In genomic region chr14:27024664-27025063, GRCm38 (mm10) we compare ENCODE assay signal across 23 mouse cellular contexts. TPM values are rescaled to one million over a fixed set of nuclear protein-coding genes. Genes with fewer than 3 reads are reported as not detected.
DNase-seq lines count a peak whose midpoint lies in the region; ATAC-seq and TF ChIP-seq lines count a peak whose summit lies in the region.
"Had no signal": no experiment of that assay in that cellular context is flagged by ENCODE, and none has a peak within 500 bp of the region (broad histone marks: within the 10 kb centered on the region; RNA-seq: fewer than 3 reads in every experiment).

No protein-coding gene starts in this region.

- H3K4me1 ChIP-seq in MEL (ENCODE audit: control insufficient read depth in 1 of 2, insufficient read depth in 2 of 2, low read length in 2 of 2) = peaks cover 0 to 10% of the 10 kb centered on the region in 2 experiments; a peak in 2 of 4 replicates
- H3K4me1 ChIP-seq in liver, embryonic 14.5 days (replicated peaks; ENCODE audit: control insufficient read depth in 2 of 2, insufficient read depth in 2 of 2, low read length in 1 of 2) = peaks cover 0 to 6% of the 10 kb centered on the region in 2 experiments; a peak in 1 of 4 replicates
- H3K4me1 ChIP-seq in midbrain, embryonic 15.5 days = peaks cover 3% of the 10 kb centered on the region; the same call in 1 of the 2 replicates
- H3K4me1 ChIP-seq: embryonic facial prominence, embryonic 13.5 days had no signal

- TF ChIP-seq RAD21 in MEL (IDR thresholded peaks at IDR 0.05; ENCODE audit: low read depth, low read length) = no peak

- no peaks in the 10 kb centered on the region for H3K9me3 ChIP-seq in MEL (replicated peaks; ENCODE audit: insufficient read depth, low read length)
- no peaks in the 10 kb centered on the region for H3K9me3 ChIP-seq in liver, embryonic 14.5 days (ENCODE audit: control insufficient read depth, low read length)
- H3K9me3 ChIP-seq in midbrain, embryonic 15.5 days = no peaks in the 10 kb centered on the region
- H3K9me3 ChIP-seq: embryonic facial prominence, embryonic 13.5 days; forebrain, embryonic 12.5 days; heart, embryonic 10.5 days had no signal

- ATAC-seq in liver, embryonic 14.5 days (ENCODE audit: insufficient read depth) = peak; percentile 73
- ATAC-seq in megakaryocyte progenitor cell, adult 5-6 weeks (replicated peaks; ENCODE audit: poor library complexity) = peak; percentile 93
- no peak for ATAC-seq in midbrain, embryonic 15.5 days (replicated peaks)
- ATAC-seq: forebrain, embryonic 16.5 days had no signal

- peak; percentile 87 for DNase-seq in MEL (ENCODE audit: low read depth, low spot score)
- DNase-seq in liver = peak; percentile 31
- DNase-seq in liver, embryonic 14.5 days (ENCODE audit: low read depth in 3 of 3, low spot score in 3 of 3) = peak in 1 of 3 experiments; percentile 28
- DNase-seq in gastrocnemius, adult 8-10 months (ENCODE audit: low spot score in 2 of 2) = no peak
- no peak for DNase-seq in embryo, embryonic 10.5 days (ENCODE audit: low spot score)
- no peak for DNase-seq in gastrocnemius, postnatal 36 days
- DNase-seq: adrenal gland, adult 8-10 months; adrenal gland, postnatal 36 days; cerebellum, adult 2 months; cerebellum, postnatal 10 days; gastrocnemius, postnatal 25 days; heart, adult 11 months; heart, postnatal 10 days; heart, postnatal 4 days had no signal

- peaks cover 0 to 2% of the 10 kb centered on the region in 2 experiments; a peak in 1 of 4 replicates for H3K36me3 ChIP-seq in MEL (ENCODE audit: control insufficient read depth in 1 of 2, insufficient read depth in 2 of 2, low read length in 2 of 2)
- H3K36me3 ChIP-seq in liver, embryonic 14.5 days (replicated peaks; ENCODE audit: control insufficient read depth, insufficient read depth, low read depth) = no peaks in the 10 kb centered on the region
- H3K36me3 ChIP-seq in midbrain, embryonic 15.5 days (replicated peaks) = no peaks in the 10 kb centered on the region
- H3K36me3 ChIP-seq: embryonic facial prominence, embryonic 13.5 days; forebrain, embryonic 12.5 days; heart, embryonic 10.5 days had no signal

- H3K27ac ChIP-seq in MEL (ENCODE audit: control insufficient read depth, low read depth, low read length) = no peak overlapping the region
- no peak overlapping the region for H3K27ac ChIP-seq in liver, embryonic 14.5 days
- no peak overlapping the region for H3K27ac ChIP-seq in midbrain, embryonic 15.5 days
- H3K27ac ChIP-seq: embryonic facial prominence, embryonic 13.5 days; forebrain, embryonic 12.5 days; heart, embryonic 10.5 days; hindbrain, embryonic 14.5 days had no signal

- no peak overlapping the region for H3K9ac ChIP-seq in MEL (ENCODE audit: control insufficient read depth, low read depth, low read length, poor library complexity, severe bottlenecking)
- H3K9ac ChIP-seq in liver, embryonic 14.5 days (replicated peaks) = no peak overlapping the region
- no peak overlapping the region for H3K9ac ChIP-seq in midbrain, embryonic 15.5 days
- H3K9ac ChIP-seq: embryonic facial prominence, embryonic 13.5 days; forebrain, embryonic 12.5 days; hindbrain, embryonic 14.5 days had no signal

- intact Hi-C loops in gastrocnemius, postnatal 36 days (cut with DNase I) = loop anchor here (5.0 to 10.0 kb wide), 3 partner anchors 37 to 360 kb away; partner anchors contain the start of gene Pde12

- H3K4me2 ChIP-seq in liver, embryonic 14.5 days (ENCODE audit: low read depth) = no peak overlapping the region
- no peak overlapping the region for H3K4me2 ChIP-seq in midbrain, embryonic 15.5 days
- H3K4me2 ChIP-seq: embryonic facial prominence, embryonic 13.5 days; forebrain, embryonic 12.5 days; hindbrain, embryonic 14.5 days had no signal

- H3K79me2 ChIP-seq in MEL (ENCODE audit: control insufficient read depth, insufficient read depth, low read length, poor library complexity) = no peaks in the 10 kb centered on the region

- no peak overlapping the region for H3K4me3 ChIP-seq in MEL (ENCODE audit: control insufficient read depth in 1 of 2, insufficient read depth in 1 of 2, low read depth in 2 of 2, low read length in 2 of 2)
- H3K4me3 ChIP-seq in liver, embryonic 14.5 days (ENCODE audit: insufficient read depth in 1 of 2, low read depth in 2 of 2, low read length in 2 of 2) = no peak overlapping the region
- no peak overlapping the region for H3K4me3 ChIP-seq in midbrain, embryonic 15.5 days
- H3K4me3 ChIP-seq: embryonic facial prominence, embryonic 13.5 days; forebrain, embryonic 12.5 days; heart, embryonic 10.5 days had no signal

- WGBS in liver, embryonic 14.5 days (ENCODE audit: insufficient replicate concordance) = 8% methylated on average over 4 of the region's 4 CpGs
- WGBS in midbrain, embryonic 15.5 days = 85% methylated on average over 4 of the region's 4 CpGs

- no peak for TF ChIP-seq POLR2A in MEL (IDR thresholded peaks at IDR 0.05; ENCODE audit: control insufficient read depth in 1 of 2, insufficient read depth in 1 of 2, low read depth in 1 of 2, low read length in 2 of 2, poor library complexity in 1 of 2)

- H3K27me3 ChIP-seq in MEL (ENCODE audit: control insufficient read depth in 1 of 2, insufficient read depth in 2 of 2, low read length in 2 of 2) = peaks cover 0 to 2% of the 10 kb centered on the region in 2 experiments; a peak in 1 of 4 replicates
- no peaks in the 10 kb centered on the region for H3K27me3 ChIP-seq in liver, embryonic 14.5 days (ENCODE audit: control insufficient read depth, insufficient read depth, low read length)
- no peaks in the 10 kb centered on the region for H3K27me3 ChIP-seq in midbrain, embryonic 15.5 days (replicated peaks)
- H3K27me3 ChIP-seq: CH12.LX; embryonic facial prominence, embryonic 13.5 days had no signal

- no peak for TF ChIP-seq CTCF in MEL (IDR thresholded peaks at IDR 0.05 in 2 of 3, conservative IDR thresholded peaks at IDR 0.05 in 1 of 3; ENCODE audit: control insufficient read depth in 1 of 3, insufficient read depth in 1 of 3, low read depth in 2 of 3, low read length in 3 of 3, poor library complexity in 1 of 3, severe bottlenecking in 1 of 3)
- no peak for TF ChIP-seq CTCF in liver, embryonic 14.5 days (IDR thresholded peaks at IDR 0.05; ENCODE audit: low read depth)

- peak; percentile 93 to 96 for TF ChIP-seq EP300 in MEL (IDR thresholded peaks at IDR 0.05; ENCODE audit: low read depth in 1 of 2, low read length in 2 of 2)
- peak; percentile 66 for TF ChIP-seq EP300 in liver, embryonic 14.5 days (IDR thresholded peaks at IDR 0.05; ENCODE audit: low read depth)

TF ChIP-seq in MEL, 35 proteins besides CTCF, POLR2A, EP300 and RAD21 (continues in another document):
- peak; percentile 77 for TF ChIP-seq ETS1 (IDR thresholded peaks at IDR 0.05; ENCODE audit: low read depth, low read length)
- TF ChIP-seq USF1 (IDR thresholded peaks at IDR 0.05; ENCODE audit: low read depth, low read length) = no peak
- TF ChIP-seq RCOR1 (IDR thresholded peaks at IDR 0.05; ENCODE audit: low read depth, low read length) = peak; percentile 97
- TF ChIP-seq TCF12 (IDR thresholded peaks at IDR 0.05; ENCODE audit: low read depth, low read length) = peak; percentile 96
- peak; percentile 97 for TF ChIP-seq GATA1 (IDR thresholded peaks at IDR 0.05; ENCODE audit: low read depth, low read length)
- TF ChIP-seq TAL1 (IDR thresholded peaks at IDR 0.05; ENCODE audit: low read length) = peak; percentile 93
- 0 out of 2 replicates have a peak, but pooled peaks have one; percentile 17 for TF ChIP-seq MYC (IDR thresholded peaks at IDR 0.05; ENCODE audit: low read depth, low read length)
- TF ChIP-seq MYB (IDR thresholded peaks at IDR 0.05; ENCODE audit: low read depth, low read length) = no peak
- TF ChIP-seq KAT2A (conservative IDR thresholded peaks at IDR 0.05; ENCODE audit: low read depth, low read length) = no peak
- TF ChIP-seq BHLHE40 (IDR thresholded peaks at IDR 0.05; ENCODE audit: borderline replicate concordance, low read depth, low read length) = 0 out of 2 replicates have a peak, but pooled peaks have one; percentile 14
- no peak for TF ChIP-seq GABPA (IDR thresholded peaks at IDR 0.05; ENCODE audit: low read depth, low read length)

RNA-seq across cellular contexts. Expression of gene Il17rd, which starts 14.1 kb away (rescaled TPM):
- total RNA-seq in MEL (2012; rRNA removed) = 0.04 TPM in 1 of 2 replicates, not detected in the other
- polyA plus RNA-seq in MEL (2012; ENCODE audit: insufficient read depth in 1 of 2, insufficient read length in 2 of 2, low read depth in 1 of 2, low replicate concordance in 2 of 2, missing spikeins in 1 of 2) = not detected
- polyA plus RNA-seq in liver, embryonic 14.5 days (2012; rRNA removed) = 0.09 and 0.11 TPM in 2 replicates
- 0.03 and 0.04 TPM in 2 replicates for polyA plus RNA-seq in liver, embryonic 14.5 days (2014; fragmentation: Nextera tagmentation; extraction: Ambion mirVana)
- total RNA-seq in megakaryocyte progenitor cell, adult 5-6 weeks (2015) = not detected in 2 replicates
- total RNA-seq in megakaryocyte progenitor cell, adult 5-6 weeks (2017) = not detected in 2 replicates
- 1 to 10 TPM; 1.5 to 2.4 (median 1.6) TPM for total RNA-seq in gastrocnemius, adult 8-10 months (2022)
- 2.2 and 2.3 TPM in 2 replicates for polyA plus RNA-seq in midbrain, embryonic 15.5 days (2015; fragmentation: Nextera tagmentation; extraction: Ambion mirVana)
- 1 to 10 TPM; 2.5 TPM for total RNA-seq in gastrocnemius, postnatal 36 days (2021)

RNA-seq across cellular contexts. Expression of gene Hesx1, which starts 30.4 kb away (rescaled TPM):
- not detected in 2 replicates for total RNA-seq in MEL (2012; rRNA removed)
- not detected for polyA plus RNA-seq in MEL (2012; ENCODE audit: insufficient read depth in 1 of 2, insufficient read length in 2 of 2, low read depth in 1 of 2, low replicate concordance in 2 of 2, missing spikeins in 1 of 2)
- 4.0 and 6.9 TPM in 2 replicates for polyA plus RNA-seq in liver, embryonic 14.5 days (2012; rRNA removed)
- 8.0 and 11.0 TPM in 2 replicates for polyA plus RNA-seq in liver, embryonic 14.5 days (2014; fragmentation: Nextera tagmentation; extraction: Ambion mirVana)
- 1.0 and 1.4 TPM in 2 replicates for total RNA-seq in megakaryocyte progenitor cell, adult 5-6 weeks (2015)
- total RNA-seq in megakaryocyte progenitor cell, adult 5-6 weeks (2017) = 1.1 and 1.3 TPM in 2 replicates
- total RNA-seq in gastrocnemius, adult 8-10 months (2022) = not detected
- 0.23 and 0.29 TPM in 2 replicates for polyA plus RNA-seq in midbrain, embryonic 15.5 days (2015; fragmentation: Nextera tagmentation; extraction: Ambion mirVana)
- not detected for total RNA-seq in gastrocnemius, postnatal 36 days (2021)
- total RNA-seq: adrenal gland, postnatal 36 days; gastrocnemius, postnatal 25 days; heart, postnatal 10 days had no signal
- polyA plus RNA-seq: cerebellum, adult 2 months; forebrain, embryonic 12.5 days; forebrain, embryonic 16.5 days; frontal cortex, adult 2 months had no signal

RNA-seq across cellular contexts. Expression of gene Appl1, which starts 53.6 kb away (rescaled TPM):
- total RNA-seq in MEL (2012; rRNA removed) = 2.5 and 3.2 TPM in 2 replicates
- polyA plus RNA-seq in MEL (2012; ENCODE audit: insufficient read depth in 1 of 2, insufficient read length in 2 of 2, low read depth in 1 of 2, low replicate concordance in 2 of 2, missing spikeins in 1 of 2) = 1 to 10 TPM in 1 of 2 experiments, not detected in 1; 4.5 TPM
- 1.4 and 2.1 TPM in 2 replicates for polyA plus RNA-seq in liver, embryonic 14.5 days (2012; rRNA removed)
- polyA plus RNA-seq in liver, embryonic 14.5 days (2014; fragmentation: Nextera tagmentation; extraction: Ambion mirVana) = 5.4 and 6.2 TPM in 2 replicates
- 26.4 and 27.7 TPM in 2 replicates for total RNA-seq in megakaryocyte progenitor cell, adult 5-6 weeks (2015)
- 26.1 and 27.4 TPM in 2 replicates for total RNA-seq in megakaryocyte progenitor cell, adult 5-6 weeks (2017)
- total RNA-seq in gastrocnemius, adult 8-10 months (2022) = 10 to 100 TPM; 13.5 to 22.0 (median 18.2) TPM
- 53.1 and 55.8 TPM in 2 replicates for polyA plus RNA-seq in midbrain, embryonic 15.5 days (2015; fragmentation: Nextera tagmentation; extraction: Ambion mirVana)
- 10 to 100 TPM; 14.4 to 14.6 TPM for total RNA-seq in gastrocnemius, postnatal 36 days (2021)

Comparison
In these comparisons a context has a peak if more than half of its experiments do, and no peak if none do; other contexts are left out.
1. DNase-seq: peak in MEL (single experiment) and liver (single experiment); none in gastrocnemius, adult 8-10 months (0 of 2), embryo, embryonic 10.5 days (single experiment) and gastrocnemius, postnatal 36 days (0 of 2).